Mouse (Mus musculus): ENCODE data around the gene Slc35f6.
"Not testable (repeated sequence)": the region's sequence is repeated elsewhere in the genome, so short reads cannot be mapped to it uniquely, and the experiment has no call there.

The Slc35f6 gene

DNA sequence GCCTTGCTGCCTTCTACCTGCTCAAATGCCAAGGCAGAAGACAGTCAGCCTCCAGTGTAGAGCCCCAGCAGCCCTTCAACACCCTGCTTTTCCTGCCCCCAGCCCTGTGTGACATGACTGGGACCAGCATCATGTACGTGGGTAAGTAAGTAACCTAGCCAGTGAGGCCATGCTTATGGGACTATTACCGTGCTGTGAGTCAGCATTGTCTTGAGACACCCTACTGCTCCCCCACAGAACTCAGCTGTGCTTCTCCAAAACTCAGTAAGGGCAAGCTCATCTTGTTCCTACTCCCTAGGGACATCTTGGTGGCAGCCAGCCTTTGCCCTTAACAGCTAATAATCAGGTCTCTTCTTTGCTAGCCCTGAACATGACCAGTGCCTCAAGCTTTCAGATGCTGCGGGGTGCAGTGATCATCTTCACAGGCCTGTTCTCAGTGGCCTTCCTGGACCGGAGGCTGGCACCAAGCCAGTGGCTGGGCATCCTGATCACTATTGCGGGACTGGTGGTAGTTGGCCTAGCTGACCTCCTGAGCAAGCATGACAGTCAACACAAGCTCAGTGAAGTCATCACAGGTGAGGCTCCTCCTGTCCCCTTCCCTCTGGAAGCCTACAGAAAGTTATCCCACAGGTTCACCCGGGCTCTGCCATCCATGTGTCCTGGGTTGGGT is 7.9 kb downstream of the Slc35f6 start:
- no peak for DNase-seq (ENCODE audit: low spot score)

DNA sequence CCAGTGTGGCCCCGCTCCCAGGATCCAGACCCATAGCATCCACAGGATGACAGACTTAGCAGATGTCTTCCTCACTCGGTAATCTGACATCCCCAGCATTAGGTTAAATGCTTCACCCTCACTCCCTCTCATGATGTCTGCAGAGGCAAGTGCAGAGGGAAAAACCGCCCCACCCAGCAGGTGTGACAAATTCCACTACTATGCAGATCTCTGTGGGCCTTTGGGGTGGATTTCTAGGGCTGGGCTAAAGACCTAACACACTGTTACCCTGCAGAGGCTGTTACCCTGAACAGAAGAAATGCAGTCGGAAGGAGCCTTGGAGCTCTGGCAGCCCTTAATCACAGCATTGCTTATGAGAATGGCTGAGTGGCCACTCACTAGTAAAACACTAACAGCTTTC is 11.3 kb downstream of the Slc35f6 start:
- DNase-seq (ENCODE audit: low spot score), result no peak

DNA sequence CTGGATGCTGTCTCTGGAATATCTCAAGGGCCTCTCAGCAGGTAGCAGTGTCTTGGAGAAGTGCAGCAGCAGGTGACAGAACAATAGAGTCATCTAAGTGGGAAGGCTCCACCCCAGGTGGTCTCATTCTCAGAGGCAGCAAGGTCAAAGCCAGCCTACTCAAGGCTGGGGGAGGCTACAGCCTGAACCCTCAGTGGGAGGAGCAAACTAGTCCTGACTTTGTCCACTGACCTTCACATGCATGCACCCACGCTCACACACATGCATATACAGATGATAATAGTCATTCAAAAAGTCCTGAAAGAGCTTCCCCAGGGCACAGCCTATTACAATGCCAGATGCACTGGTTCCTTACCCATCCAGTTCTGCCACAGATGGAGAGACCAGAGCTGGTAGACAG is 12.5 kb downstream of the Slc35f6 start:
- no peak for DNase-seq (ENCODE audit: low spot score)

DNA sequence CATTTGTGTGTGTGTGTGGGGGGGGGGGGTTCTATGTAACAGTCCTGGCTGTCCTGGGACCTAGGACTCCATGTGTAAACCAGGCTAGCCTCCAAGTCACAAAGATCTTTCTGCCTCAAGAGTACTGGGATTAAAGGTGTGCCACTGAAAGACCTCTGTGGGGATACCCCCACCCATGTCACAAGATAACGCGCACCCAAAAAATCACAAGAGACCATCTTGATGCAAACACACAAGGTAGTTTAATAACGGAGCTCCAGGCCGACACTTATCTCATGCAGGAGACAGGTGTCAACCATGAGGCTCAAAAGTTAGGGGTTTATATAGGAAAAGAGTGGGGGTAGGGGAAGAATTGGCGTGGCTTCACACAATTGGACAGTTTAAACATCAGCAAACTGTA is 13.1 kb downstream of the Slc35f6 start:
- no peak for DNase-seq (ENCODE audit: low spot score)

DNA sequence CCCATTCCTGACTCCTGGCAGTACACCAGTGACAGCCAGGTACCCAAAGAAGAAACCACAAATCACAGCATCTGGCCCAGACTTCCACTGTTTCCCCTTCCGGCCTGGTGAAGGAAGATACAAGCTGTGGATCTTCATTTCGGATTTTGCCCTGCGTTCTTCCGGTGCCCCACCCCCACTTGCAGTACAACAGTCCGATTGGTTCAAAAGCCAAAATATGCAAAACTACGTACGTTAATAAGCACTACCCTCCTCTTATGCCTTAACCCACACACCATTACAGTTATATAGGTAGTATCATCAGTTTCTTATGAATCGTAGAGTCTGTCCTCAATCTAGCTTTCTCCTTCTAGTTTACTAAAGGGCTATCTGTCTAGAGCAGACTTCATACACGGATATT is 17.6 kb downstream of the Slc35f6 start:
- DNase-seq (ENCODE audit: low spot score), result no peak

DNA sequence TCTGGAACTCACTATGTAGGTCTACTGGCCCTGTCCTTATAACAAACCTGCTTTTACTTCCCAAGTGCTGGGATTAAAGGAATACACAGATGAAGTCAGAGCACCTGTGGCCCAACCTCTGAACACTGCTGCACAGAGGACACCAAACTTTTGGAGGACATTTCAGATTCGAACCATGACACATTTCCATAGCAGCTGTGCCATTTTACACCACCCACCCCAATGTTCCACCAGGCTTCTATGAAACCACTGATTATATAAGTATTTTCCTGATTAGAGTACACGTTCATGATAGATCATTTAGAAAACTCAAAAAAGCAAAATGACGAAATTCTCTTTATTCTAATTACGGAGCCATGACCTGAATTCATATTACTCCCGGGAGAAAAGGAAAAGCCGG is 18.2 kb downstream of the Slc35f6 start:
- DNase-seq (ENCODE audit: low spot score), result no peak

DNA sequence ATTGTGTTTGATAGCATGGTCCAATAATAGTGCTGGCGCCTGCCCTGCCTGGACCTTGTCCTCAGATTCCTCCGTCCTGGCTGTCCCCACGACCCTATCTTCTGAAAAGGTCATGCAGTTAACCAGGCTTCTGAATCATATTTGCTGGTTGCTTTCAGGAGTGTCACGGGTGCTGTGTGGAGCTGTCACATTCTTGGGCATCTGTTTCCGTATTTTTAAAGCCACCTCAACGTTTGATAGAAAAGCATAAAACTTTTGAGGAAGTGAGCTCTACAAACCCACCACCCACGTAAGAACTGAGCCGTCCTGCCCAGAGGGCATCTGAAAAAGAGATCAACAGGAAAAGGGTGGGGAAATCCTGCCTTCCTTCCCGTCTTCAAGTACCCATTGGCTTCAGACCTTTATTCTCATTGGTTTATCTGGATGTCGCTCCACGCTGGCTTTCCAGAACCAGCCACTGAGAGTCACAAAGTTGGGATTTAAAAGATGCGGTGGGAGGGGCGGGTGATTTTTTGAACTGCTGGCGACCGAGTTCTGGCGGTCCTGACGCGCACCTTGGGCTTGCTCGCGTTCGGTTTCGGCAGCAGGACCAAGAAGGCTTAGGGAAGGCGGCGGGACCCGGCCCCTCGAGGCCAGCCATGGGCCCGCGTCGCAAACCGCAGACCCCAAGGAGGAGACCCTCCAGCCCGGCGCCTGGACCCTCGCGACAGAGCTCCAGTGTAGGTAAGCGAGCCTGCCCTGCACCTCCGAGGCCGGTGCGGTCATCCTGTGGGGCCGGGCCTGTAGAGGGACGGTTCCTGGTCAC is 18.9 kb downstream of the Slc35f6 start, which contains the start of gene Cenpa:
Cenpa (plus strand) TSS at position 387 of the 805 bp plus-strand sequence.
- peak; percentile 70 for DNase-seq (ENCODE audit: low spot score)

DNA sequence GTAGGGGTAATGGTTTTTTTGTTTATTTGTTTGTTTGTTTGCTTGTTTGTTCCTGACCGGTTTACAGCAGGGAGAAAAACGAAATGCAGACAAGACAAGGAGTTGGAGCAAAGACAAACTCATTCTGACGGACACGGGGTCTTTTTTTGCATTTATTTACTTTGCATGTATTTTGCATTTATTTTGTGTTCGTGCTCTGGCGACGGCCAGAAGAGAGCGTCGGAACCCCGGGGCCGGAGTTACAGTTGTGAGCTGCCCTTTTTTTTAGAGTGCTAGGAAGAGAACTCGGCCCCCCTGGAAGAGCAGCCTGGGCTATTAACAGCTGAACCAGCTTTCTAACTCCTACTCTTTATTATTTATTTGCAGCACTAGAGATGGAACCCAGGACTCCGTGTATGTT is 19.5 kb downstream of the Slc35f6 start:
- no peak for DNase-seq (ENCODE audit: low spot score)

DNA sequence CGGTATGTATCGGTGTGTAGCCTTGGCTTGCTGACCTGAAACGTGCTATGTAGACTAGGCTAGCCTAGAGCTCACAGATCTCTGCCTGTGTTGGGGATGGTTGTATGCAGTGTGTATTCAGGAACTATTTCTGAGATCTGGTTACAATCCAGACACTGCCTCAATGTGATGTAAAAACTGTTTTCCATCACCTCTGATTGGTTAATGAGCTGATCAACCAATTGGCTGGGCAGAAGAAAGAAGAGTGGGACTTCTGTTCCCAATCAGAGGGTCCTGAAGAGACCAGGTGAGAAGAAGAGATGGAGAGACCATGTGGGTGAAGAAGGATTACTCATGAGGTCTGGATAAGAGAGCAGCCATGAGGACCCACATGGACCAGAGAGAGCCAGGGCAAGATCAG is 20.0 kb downstream of the Slc35f6 start:
- DNase-seq (ENCODE audit: low spot score), result no peak

DNA sequence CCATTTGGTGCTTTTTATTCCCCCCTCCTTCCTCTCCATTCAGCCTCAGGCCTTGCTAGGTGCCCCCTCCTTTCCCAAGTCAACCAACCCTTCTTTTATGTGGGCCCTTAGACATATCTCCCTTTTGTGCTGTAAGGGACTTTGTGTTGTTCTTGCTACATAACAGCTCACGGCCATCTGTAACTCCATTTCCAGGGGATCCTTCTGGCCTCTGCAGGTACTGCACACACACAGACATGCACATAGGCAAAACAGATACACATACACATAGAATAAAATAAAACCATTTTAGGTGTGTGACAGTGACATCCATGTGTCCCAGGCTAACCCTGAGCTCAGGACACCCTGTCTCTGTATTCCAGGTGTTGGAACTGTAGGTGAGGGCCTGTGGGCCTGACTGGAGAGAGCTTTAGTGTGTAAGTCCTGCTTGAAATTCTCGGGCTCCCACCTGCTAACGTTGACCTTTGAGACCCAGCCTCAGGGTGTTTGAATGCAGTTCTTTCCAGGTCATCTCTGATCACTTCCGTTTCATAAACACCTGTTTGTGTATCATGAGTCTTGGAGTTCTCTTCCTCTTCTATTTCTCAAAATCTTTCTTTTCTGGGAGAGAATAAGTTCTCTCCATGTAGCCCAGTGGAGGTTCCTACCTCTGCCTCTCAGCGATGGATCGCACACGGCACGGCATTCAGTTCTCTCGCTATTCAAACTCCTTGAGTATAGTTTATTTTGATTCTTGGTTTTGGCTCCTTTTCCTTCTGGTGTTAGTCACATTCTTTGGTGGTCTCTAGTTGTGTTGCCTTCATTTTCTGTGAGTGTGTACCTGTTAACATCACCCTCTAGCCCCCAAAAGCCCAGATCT is 21.1 kb downstream of the Slc35f6 start:
- DNase-seq (ENCODE audit: low spot score), result no peak

DNA sequence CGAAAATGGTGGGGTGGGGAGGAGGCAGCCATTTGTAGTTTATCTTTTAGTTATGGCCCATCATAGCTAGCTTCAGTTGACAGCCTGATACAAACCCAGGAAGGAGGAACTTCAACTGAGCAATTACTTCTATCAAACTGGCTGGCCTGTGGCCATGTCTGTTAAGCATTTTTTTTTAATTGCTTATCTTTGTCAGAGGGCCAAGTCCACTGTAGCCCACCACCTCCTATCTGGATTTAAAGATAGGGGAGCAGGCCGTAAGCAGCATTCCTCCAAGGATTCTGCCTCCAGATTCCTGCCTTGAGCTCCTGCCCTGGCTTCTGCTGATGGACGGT is 21.7 kb downstream of the Slc35f6 start:
- no peak for DNase-seq (ENCODE audit: low spot score)

DNA sequence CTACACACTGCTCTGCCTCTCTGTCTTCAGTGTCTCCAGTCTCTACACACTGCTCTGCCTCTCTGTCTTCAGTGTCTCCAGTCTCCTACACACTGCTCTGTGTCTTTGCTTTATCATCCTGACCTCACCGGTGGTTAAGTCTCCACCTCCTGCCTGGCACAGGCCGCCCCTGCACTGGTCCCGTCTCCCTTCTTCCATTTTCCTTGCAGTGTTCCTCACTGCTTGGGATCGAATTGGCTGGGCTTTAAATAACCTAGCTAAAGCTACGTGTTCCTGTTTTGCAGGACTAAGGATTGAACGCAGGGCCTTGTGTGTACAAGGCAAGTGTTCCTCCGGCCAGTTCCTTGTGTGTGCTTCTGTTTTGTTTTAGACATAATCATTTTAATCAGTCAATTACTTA is 22.4 kb downstream of the Slc35f6 start:
- DNase-seq (ENCODE audit: low spot score), result no peak

DNA sequence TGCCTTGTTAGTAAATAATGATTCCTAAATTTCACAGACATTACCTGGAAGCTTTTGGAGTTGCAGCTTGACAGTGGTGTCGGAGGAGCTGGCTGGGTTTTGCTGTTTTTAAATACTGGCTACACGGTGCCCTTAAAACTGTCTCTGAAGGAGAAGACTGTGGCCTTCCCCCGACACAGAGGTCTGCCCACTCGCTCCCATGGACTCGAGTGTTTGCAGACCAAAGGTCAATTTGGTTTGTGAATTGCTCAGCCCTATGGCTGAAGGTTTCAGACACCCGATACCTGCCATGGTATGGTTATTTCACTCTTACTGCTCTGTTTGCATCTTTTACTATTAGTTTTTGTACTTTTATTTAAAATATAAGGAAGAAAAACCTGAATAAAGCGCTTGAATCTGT is 26.3 kb downstream of the Slc35f6 start:
- DNase-seq (ENCODE audit: low spot score), result no peak

DNA sequence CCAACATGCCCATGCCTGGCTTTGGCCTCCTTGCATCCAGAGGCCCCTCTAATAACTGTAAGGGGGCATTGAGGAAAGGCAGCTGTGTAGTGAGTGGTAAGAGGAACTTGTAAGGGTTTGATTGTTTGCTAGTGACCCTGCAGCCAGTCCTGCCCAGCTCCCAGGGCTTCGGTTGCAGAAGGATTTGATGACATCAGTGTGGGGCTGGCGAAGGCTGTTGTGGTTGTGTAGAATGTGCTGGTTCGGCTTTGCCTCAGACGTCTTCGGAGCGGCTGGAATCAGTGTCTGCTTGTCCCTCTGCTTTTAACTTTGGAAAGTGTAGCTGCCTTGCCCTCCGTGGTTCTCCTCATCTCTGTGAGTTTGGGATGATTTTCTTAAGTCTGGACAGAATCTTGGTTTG is 29.1 kb downstream of the Slc35f6 start:
- DNase-seq (ENCODE audit: low spot score), result no peak

DNA sequence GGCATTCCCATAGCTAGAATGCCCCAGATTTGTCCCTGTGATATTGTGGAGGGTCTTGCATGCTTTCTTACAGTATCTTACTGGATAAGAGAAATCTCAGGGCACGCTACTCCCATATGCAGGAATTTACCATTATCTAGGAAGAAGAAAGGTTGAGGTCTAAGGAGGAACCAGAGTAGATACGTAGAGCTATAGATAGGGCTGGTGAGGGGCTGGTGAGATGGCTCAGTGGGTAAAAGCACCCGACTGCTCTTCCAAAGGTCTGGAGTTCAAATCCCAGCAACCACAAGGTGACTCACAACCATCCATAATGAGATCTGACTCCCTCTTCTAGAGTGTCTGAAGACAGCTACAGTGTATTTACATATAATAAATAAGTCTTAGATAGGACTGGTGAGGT is 30.3 kb downstream of the Slc35f6 start:
- DNase-seq (ENCODE audit: low spot score), result not testable (repeated sequence)

DNA sequence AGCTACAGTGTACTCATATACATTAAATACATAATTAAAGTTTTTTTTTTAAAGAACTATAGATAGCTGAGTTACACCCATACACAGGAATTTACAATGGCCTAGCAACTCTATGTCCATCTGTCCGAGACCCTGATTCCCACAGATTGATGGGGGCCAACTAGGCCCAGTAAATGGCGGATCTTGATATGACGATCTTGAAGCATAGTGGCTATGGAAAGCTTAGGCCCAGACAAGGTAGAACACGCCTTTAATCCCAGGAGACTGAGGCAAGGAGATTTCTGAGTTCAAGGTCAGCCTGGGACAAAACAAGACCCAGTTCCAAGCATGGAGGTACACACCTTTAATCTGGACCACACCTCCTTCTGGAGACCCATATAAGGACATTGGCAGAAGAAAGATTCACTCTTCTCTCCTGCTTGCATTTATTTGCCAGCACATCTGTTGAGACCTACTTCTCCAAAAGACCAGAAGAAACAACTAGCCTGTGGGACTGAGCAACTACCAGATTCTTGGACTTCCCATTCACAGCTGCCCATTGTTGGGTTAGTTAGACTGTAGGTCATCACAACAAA is 31.1 kb downstream of the Slc35f6 start:
- no peak for DNase-seq (ENCODE audit: low spot score)

DNA sequence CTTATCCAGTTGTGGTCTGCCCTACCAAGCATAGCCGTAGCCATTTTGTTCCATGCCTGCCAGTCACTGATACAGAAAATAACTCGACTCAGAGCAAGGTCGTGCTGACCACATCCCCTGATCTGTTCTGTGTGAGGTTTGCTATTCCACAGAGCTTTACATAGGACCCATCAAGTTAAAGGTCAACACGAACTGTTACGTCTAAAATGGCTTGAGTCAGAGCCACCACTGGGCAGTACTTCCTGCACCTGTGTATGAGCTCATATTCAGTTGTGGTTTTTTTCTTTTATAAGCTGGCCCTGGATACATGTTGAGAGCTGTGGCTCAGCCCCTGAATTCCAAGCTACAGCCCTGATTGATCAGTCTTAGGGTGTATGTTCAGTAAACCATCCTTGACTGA is 31.9 kb downstream of the Slc35f6 start:
- no peak for DNase-seq (ENCODE audit: low spot score)

DNA sequence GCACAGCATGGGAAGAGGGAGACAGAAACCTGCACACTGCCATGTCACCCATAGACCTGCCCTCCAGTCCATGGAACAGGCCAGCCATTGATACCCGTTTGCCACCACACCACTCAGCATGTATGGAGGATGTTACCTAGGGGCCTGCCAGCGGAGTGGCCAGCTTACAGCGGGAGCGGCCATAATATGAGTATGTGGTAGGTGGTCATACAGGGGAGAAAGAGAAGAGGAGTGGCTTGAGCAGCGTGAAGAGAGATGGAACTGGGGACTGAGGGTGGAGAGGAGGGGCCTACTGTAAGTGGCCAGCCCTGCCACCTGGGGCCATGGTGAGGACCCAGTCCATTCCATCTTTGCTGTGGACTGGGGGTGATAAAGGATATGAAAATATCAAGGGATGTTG is 34.2 kb downstream of the Slc35f6 start:
- no peak for DNase-seq (ENCODE audit: low spot score)

DNA sequence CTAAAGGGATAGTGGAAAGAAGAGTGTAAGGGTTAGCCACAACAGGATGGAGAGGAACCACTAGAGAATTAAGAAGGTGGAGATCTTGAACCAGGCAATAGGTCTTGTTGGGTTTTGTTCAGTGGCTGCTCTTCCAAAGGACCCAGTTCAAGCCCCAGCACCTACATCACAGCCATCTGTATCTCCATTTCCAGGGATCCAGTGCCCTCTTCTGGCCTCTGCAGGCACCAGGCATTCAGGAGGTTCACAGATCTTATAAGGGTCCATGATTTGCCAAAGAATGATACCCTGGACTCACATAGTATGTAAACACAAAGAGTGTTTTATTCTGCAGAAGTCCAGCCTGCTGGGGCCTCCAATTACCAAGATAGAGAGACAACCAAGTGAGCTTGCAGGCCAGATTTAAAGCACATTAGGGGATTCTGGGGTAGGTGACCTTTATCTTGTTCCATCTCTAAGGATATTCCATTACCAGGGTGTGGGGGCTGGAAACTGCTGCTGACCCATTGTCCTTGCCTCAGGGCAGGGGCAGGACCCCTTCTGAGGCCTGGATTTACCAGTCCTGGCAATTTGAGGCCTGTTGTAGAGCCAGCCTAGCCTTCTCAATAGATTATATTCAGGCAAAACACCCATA is 35.4 kb downstream of the Slc35f6 start:
- no peak for DNase-seq (ENCODE audit: low spot score)

DNA sequence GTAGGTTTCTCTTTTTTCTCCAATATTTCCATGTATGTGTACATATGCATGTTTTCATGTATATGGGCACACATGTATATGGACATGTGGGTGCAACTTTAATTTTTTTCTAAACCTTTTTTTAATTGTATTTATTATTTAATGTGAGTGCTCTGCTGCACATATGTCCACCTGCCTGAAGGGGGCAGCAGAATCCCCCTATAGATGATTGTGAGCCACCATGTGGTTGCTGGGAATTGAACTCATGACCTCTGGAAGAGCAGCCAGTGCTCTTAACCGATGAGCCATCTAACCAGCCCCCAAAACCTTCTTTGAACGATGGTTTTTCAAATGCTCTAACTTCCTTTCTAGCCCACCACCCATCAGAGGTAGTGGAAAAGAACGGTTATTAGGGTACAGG is 36.3 kb downstream of the Slc35f6 start:
- no peak for DNase-seq (ENCODE audit: low spot score)

DNA sequence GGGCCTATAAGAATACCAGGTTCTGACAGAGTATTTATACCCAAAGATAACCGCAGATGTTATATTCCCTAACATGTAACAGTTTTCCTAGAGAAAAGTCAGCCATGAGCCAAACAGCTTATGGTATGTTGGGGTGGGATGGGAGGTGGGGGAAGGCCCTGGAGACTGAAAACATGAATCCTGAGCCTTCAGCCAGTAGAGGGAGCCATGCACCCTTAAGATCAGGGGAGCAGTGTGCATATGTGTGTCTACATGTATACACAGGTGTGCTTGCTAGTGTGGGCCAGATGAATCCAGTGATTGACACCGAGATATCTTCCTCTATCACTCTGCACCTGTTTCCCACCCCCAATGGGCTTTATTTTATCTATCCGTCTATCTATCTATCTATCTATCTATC is 39.0 kb downstream of the Slc35f6 start:
- DNase-seq (ENCODE audit: low spot score), result no peak

DNA sequence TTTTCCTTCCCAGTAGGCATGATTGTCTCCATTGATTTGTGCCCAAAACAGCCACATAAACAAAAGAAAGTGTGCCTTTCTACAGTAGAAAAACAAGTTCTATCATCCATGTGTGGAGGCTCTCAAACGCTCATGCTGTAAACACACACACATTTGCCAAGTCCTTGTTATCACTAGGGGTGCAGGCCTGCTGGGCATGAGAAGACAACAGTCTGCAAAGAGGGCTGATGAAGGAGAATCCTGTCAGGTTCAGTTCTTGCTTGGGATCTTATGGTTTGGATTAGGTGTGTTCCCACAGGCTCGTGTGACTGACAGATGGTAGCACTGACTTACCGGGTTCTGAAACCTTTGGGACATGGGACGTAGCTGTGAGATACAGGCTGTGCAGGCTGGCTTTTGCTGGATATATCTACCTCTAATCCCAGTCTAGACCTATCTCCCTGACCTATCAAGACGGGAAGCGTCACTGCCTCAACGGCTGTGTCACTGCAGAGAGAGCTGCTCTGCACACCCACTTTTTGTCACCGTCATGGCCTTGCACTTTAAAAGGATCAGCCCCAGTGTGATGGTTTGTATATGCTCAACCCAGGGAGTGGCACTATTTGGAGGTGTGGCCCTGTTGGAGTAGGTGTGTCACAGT is 52.7 kb downstream of the Slc35f6 start:
- no peak for DNase-seq (ENCODE audit: low spot score)
